Mouse (Mus musculus) stomach, embryonic 16.5 days (tissue): ENCODE data around the gene Pram1. TPM values are rescaled to one million over a fixed set of nuclear protein-coding genes. Genes with fewer than 3 reads are reported as not detected.
"Not testable (repeated sequence)": the region's sequence is repeated elsewhere in the genome, so short reads cannot be mapped to it uniquely, and the experiment has no call there.

ENCODE experiments used
- ATAC-seq: fragments of 200-750 bp; cut with Nextera tagmentation; 2 replicates; pipeline ENCODE4 v1.8.0; 2017; ENCODE audit warnings: moderate number of reproducible peaks, moderate TSS enrichment; ENCODE audit not compliant: insufficient read depth, low FRiP score
- H3K27ac ChIP-seq: fragments of 300-500 bp; sonication (generic); 2 replicates; pipeline ENCODE4 v1.5.1; 2014; ENCODE audit warnings: low read length
- H3K27me3 ChIP-seq: fragments of 300-500 bp; sonication (generic); 2 replicates; pipeline ENCODE4 v1.6.1; 2014; ENCODE audit warnings: low read length, control low read depth, mixed read lengths; ENCODE audit not compliant: control insufficient read depth, insufficient read depth
- H3K36me3 ChIP-seq: fragments of 300-500 bp; sonication (generic); 2 replicates; pipeline ENCODE4 v1.6.1; 2014; ENCODE audit warnings: low read length; ENCODE audit not compliant: control insufficient read depth, insufficient read depth
- H3K4me1 ChIP-seq: fragments of 300-500 bp; sonication (generic); 2 replicates; pipeline ENCODE4 v1.6.1; 2014; ENCODE audit warnings: low read length, control low read depth, mixed read lengths; ENCODE audit not compliant: control insufficient read depth, insufficient read depth
- H3K4me2 ChIP-seq: fragments of 300-500 bp; sonication (generic); 2 replicates; pipeline ENCODE4 v1.6.1; 2014; ENCODE audit warnings: low read depth, low read length, mixed read lengths
- H3K4me3 ChIP-seq: fragments of 300-500 bp; sonication (generic); replicated peaks from 2 replicates; pipeline ENCODE4 v1.5.1; 2014; ENCODE audit warnings: mild to moderate bottlenecking, low read length
- H3K9ac ChIP-seq: fragments of 300-500 bp; sonication (generic); 2 replicates; pipeline ENCODE4 v1.6.1; 2014; ENCODE audit warnings: low read length
- H3K9me3 ChIP-seq: fragments of 300-500 bp; sonication (generic); replicated peaks from 2 replicates; pipeline ENCODE4 v1.6.1; 2016; ENCODE audit warnings: low read length, control low read depth; ENCODE audit not compliant: control insufficient read depth
- WGBS: fragments of 180-500 bp; shearing (Covaris S2); extraction: QIAGEN DNeasy Blood & Tissue Kit; methylation state at CpG from one replicate; pipeline ENCODE4 v1.1.7; 2014; 5-methylcytosine and 5-hydroxymethylcytosine counted together
- polyA plus RNA-seq: library from polyadenylated mRNA; unstranded; fragments of >200 nt; fragmentation: Nextera tagmentation; extraction: Ambion mirVana; gene quantifications from 2 replicates; pipeline ENCODE4 v1.2.1, GENCODE M21; 2015

The Pram1 gene
- 1.0 and 1.1 TPM in 2 replicates for polyA plus RNA-seq

- Histone ChIP-seq H3K27ac (no peak within 1 kb of the TSS), H3K4me3 (no peak within 1 kb of the TSS), H3K4me1 (no peaks in the 10 kb centered on the region), H3K36me3 (no peaks in the 10 kb centered on the region), H3K27me3 (no peaks in the 10 kb centered on the region), H3K4me2 (no peak within 1 kb of the TSS), H3K9ac (no peak within 1 kb of the TSS), H3K9me3 (no peaks in the 10 kb centered on the region)
- no peak for ATAC-seq
- WGBS = 87% methylated on average over 4 of the region's 4 CpGs
Measured at GRCm38 (mm10) chr17:33637516-33638276, at the start of gene Pram1. Pram1 (plus strand) TSS chr17:33638056.

GRCm38 (mm10) chr17:33597271-33597670 is 40.6 kb upstream of the Pram1 start:
- H3K4me1 ChIP-seq = no peaks in the 10 kb centered on the region
- no peak overlapping the region for H3K27ac ChIP-seq
- no peak overlapping the region for H3K9ac ChIP-seq
- H3K36me3 ChIP-seq = no peaks in the 10 kb centered on the region
- no peak for ATAC-seq
- H3K4me2 ChIP-seq = no peak overlapping the region
- no peak overlapping the region for H3K4me3 ChIP-seq
- no peaks in the 10 kb centered on the region; the same call in 1 of the 2 replicates for H3K9me3 ChIP-seq
- H3K27me3 ChIP-seq = no peaks in the 10 kb centered on the region

GRCm38 (mm10) chr17:33598506-33598905 is 39.4 kb upstream of the Pram1 start:
- WGBS = 80% methylated on average over 5 of the region's 5 CpGs
- Histone ChIP-seq H3K27me3 (no peaks in the 10 kb centered on the region), H3K27ac (no peak overlapping the region), H3K9me3 (no peaks in the 10 kb centered on the region; the same call in 1 of the 2 replicates), H3K4me3 (no peak overlapping the region), H3K4me1 (no peaks in the 10 kb centered on the region), H3K36me3 (no peaks in the 10 kb centered on the region), H3K4me2 (no peak overlapping the region), H3K9ac (no peak overlapping the region)
- no peak for ATAC-seq

- H3K4me2 ChIP-seq = no peak overlapping the region
- H3K27ac ChIP-seq = no peak overlapping the region
- H3K4me1 ChIP-seq = no peaks in the 10 kb centered on the region
- H3K9me3 ChIP-seq = no peaks in the 10 kb centered on the region; the same call in 1 of the 2 replicates
- no peaks in the 10 kb centered on the region for H3K36me3 ChIP-seq
- H3K9ac ChIP-seq = no peak overlapping the region
- H3K27me3 ChIP-seq = no peaks in the 10 kb centered on the region
- ATAC-seq = no peak
- H3K4me3 ChIP-seq = no peak overlapping the region
- 79% methylated on average over 8 of the region's 8 CpGs for WGBS
Measured at GRCm38 (mm10) chr17:33599836-33600475, 37.9 kb upstream of the Pram1 start.

GRCm38 (mm10) chr17:33600831-33601230 is 37.0 kb upstream of the Pram1 start:
- no peak for ATAC-seq
- Histone ChIP-seq H3K4me1 (no peaks in the 10 kb centered on the region), H3K27me3 (no peaks in the 10 kb centered on the region), H3K4me2 (no peak overlapping the region), H3K36me3 (no peaks in the 10 kb centered on the region), H3K4me3 (no peak overlapping the region), H3K9me3 (no peaks in the 10 kb centered on the region; the same call in 1 of the 2 replicates), H3K9ac (no peak overlapping the region), H3K27ac (no peak overlapping the region)
- WGBS = 77% methylated on average over 3 of the region's 3 CpGs

- Histone ChIP-seq H3K4me3 (no peak overlapping the region), H3K9ac (no peak overlapping the region), H3K27me3 (no peaks in the 10 kb centered on the region), H3K4me2 (no peak overlapping the region), H3K4me1 (no peaks in the 10 kb centered on the region), H3K36me3 (no peaks in the 10 kb centered on the region), H3K9me3 (no peaks in the 10 kb centered on the region; the same call in 1 of the 2 replicates), H3K27ac (no peak overlapping the region)
- WGBS = 82% methylated on average over 12 of the region's 12 CpGs
- ATAC-seq = no peak
Measured at GRCm38 (mm10) chr17:33601947-33602346, 35.9 kb upstream of the Pram1 start.

GRCm38 (mm10) chr17:33607273-33607672 is 30.6 kb upstream of the Pram1 start:
- no peaks in the 10 kb centered on the region for H3K4me1 ChIP-seq

GRCm38 (mm10) chr17:33610548-33610947 is 27.3 kb upstream of the Pram1 start:
- Histone ChIP-seq H3K4me1 (no peaks in the 10 kb centered on the region), H3K36me3 (no peaks in the 10 kb centered on the region)
- 79% methylated on average over 7 of the region's 7 CpGs for WGBS

More at GRCm38 (mm10) chr17:33607273-33607672, 30.6 kb upstream of the Pram1 start:
- no peak for ATAC-seq
- WGBS = 79% methylated on average over 2 of the region's 2 CpGs
- H3K9ac ChIP-seq = no peak overlapping the region
- H3K4me3 ChIP-seq = no peak overlapping the region
- H3K4me2 ChIP-seq = no peak overlapping the region
- H3K27ac ChIP-seq = no peak overlapping the region; the same call in 1 of the 2 replicates
- H3K27me3 ChIP-seq = no peaks in the 10 kb centered on the region
- no peaks in the 10 kb centered on the region for H3K9me3 ChIP-seq
- H3K36me3 ChIP-seq = no peaks in the 10 kb centered on the region

GRCm38 (mm10) chr17:33613726-33614125 is 24.1 kb upstream of the Pram1 start:
- H3K36me3 ChIP-seq, H3K9ac ChIP-seq, H3K9me3 ChIP-seq, H3K4me1 ChIP-seq, H3K27me3 ChIP-seq, ATAC-seq, H3K27ac ChIP-seq, H3K4me2 ChIP-seq, H3K4me3 ChIP-seq: not testable (repeated sequence)
- 84% methylated on average over 5 of the region's 5 CpGs for WGBS

More at GRCm38 (mm10) chr17:33610548-33610947, 27.3 kb upstream of the Pram1 start:
- ATAC-seq = no peak
- Histone ChIP-seq H3K27me3 (no peaks in the 10 kb centered on the region), H3K4me2 (no peak overlapping the region), H3K27ac (no peak overlapping the region), H3K9ac (no peak overlapping the region), H3K4me3 (no peak overlapping the region), H3K9me3 (no peaks in the 10 kb centered on the region)
